Mouse (Mus musculus) CH12.LX (cell line): ENCODE measurements at regions not wholly inside any gene's neighbourhood (a gene's known extent, or its start where the extent isn't known, plus 50 kb on each side); places are given as distances from the start of the nearest gene placed in this dataset.

Source experiments
- DNase-seq: peaks from one replicate; pipeline ENCODE4 v3.0.0-alpha.2; 2013; ENCODE audit errors: extremely low read depth
- H3K27ac ChIP-seq: 2 replicates; pipeline ENCODE4 v1.5.1; 2012; ENCODE audit warnings: low read depth, mild to moderate bottlenecking, control low read depth, moderate library complexity; ENCODE audit not compliant: insufficient read depth
- H3K27me3 ChIP-seq: replicated peaks from 2 replicates; pipeline ENCODE3; 2012; ENCODE audit warnings: inconsistent platforms
- H3K36me3 ChIP-seq, 2 experiments: replicated peaks in 1 of 2; 2 replicates each; pipeline versions ENCODE3 to v1.6.1; 2012; ENCODE audit warnings: inconsistent platforms in 1 of 2, low read length in 1 of 2, mild to moderate bottlenecking in 1 of 2, mixed read lengths in 1 of 2, moderate library complexity in 1 of 2; ENCODE audit not compliant: control insufficient read depth in 1 of 2, insufficient read depth in 1 of 2
- H3K4me1 ChIP-seq, 2 experiments: 2 replicates each; pipeline ENCODE4 v1.6.1; 2012; ENCODE audit warnings: inconsistent platforms in 1 of 2, moderate library complexity in 1 of 2; ENCODE audit not compliant: insufficient read depth in 2 of 2, control insufficient read depth in 1 of 2
- H3K4me2 ChIP-seq: 2 replicates; pipeline ENCODE4 v1.6.1; 2012; ENCODE audit warnings: low read depth, mild to moderate bottlenecking, control low read depth; ENCODE audit not compliant: poor library complexity, insufficient read depth, severe bottlenecking
- H3K4me3 ChIP-seq, 3 experiments: fragments of 150-350 bp in 1 of 3; sonication (generic) in 1 of 3; replicated peaks in 1 of 3; 2 replicates each; pipeline versions ENCODE3 to v1.5.1; 2011 to 2012; ENCODE audit warnings: low read depth in 2 of 3, low read length in 2 of 3, mild to moderate bottlenecking in 2 of 3, moderate library complexity in 2 of 3, control low read depth in 1 of 3, improper control_type of control experiment in 1 of 3, inconsistent platforms in 1 of 3, mixed read lengths in 1 of 3; ENCODE audit not compliant: poor library complexity in 1 of 3
- H3K79me2 ChIP-seq: replicated peaks from 2 replicates; pipeline ENCODE4 v1.6.1; 2012; ENCODE audit warnings: mild to moderate bottlenecking, moderate library complexity; ENCODE audit not compliant: control insufficient read depth, poor library complexity, insufficient read depth, severe bottlenecking; ENCODE audit errors: extremely low read depth
- H3K9ac ChIP-seq: 2 replicates; pipeline ENCODE4 v1.6.1; 2012; ENCODE audit warnings: low read depth, mild to moderate bottlenecking, control low read depth, moderate library complexity; ENCODE audit not compliant: insufficient read depth
- H3K9me3 ChIP-seq: replicated peaks from 2 replicates; pipeline ENCODE3; 2012; ENCODE audit warnings: low read length, inconsistent platforms, mixed read lengths
- BHLHE40 ChIP-seq: IDR thresholded peaks from 2 replicates; pipeline ENCODE4 v1.6.1; 2011; ENCODE audit warnings: mild to moderate bottlenecking, low read depth, low read length, improper control_type of control experiment
- CHD1 ChIP-seq: IDR thresholded peaks from 2 replicates; pipeline ENCODE4 v1.6.1; 2012; ENCODE audit warnings: low read depth, low read length, improper control_type of control experiment, inconsistent platforms
- CHD2 ChIP-seq: IDR thresholded peaks from 2 replicates; pipeline ENCODE4 v1.6.1; 2011; ENCODE audit warnings: low read length, improper control_type of control experiment
- CTCF ChIP-seq, 2 experiments: IDR thresholded peaks in 1 of 2; conservative IDR thresholded peaks in 1 of 2; 2 replicates each; pipeline ENCODE4 v1.5.1; 2011 to 2012; ENCODE audit warnings: low read depth in 2 of 2, low read length in 2 of 2, improper control_type of control experiment in 1 of 2, inconsistent platforms in 1 of 2, mild to moderate bottlenecking in 1 of 2, moderate library complexity in 1 of 2
- ELF1 ChIP-seq: IDR thresholded peaks from 2 replicates; pipeline ENCODE4 v1.6.1; 2014; ENCODE audit warnings: low read depth, mild to moderate bottlenecking, inconsistent platforms, low read length, improper control_type of control experiment
- GABPA ChIP-seq: IDR thresholded peaks from 2 replicates; pipeline ENCODE4 v1.6.1; 2012; ENCODE audit warnings: low read depth, low read length, improper control_type of control experiment, inconsistent platforms; ENCODE audit not compliant: insufficient replicate concordance
- JUND ChIP-seq: conservative IDR thresholded peaks from 2 replicates; pipeline ENCODE4 v1.6.1; 2011; ENCODE audit warnings: low read depth, low read length, improper control_type of control experiment
- MEF2A ChIP-seq: IDR thresholded peaks from 2 replicates; pipeline ENCODE4 v1.6.1; 2014; ENCODE audit warnings: low read depth, mild to moderate bottlenecking, inconsistent platforms, low read length, improper control_type of control experiment, borderline replicate concordance
- MYC ChIP-seq: IDR thresholded peaks from 2 replicates; pipeline ENCODE4 v1.6.1; 2011; ENCODE audit warnings: low read depth, mild to moderate bottlenecking, improper control_type of control experiment, low read length
- NELFE ChIP-seq: IDR thresholded peaks from 2 replicates; pipeline ENCODE4 v1.6.1; 2011; ENCODE audit warnings: low read depth, low read length, improper control_type of control experiment
- PAX5 ChIP-seq: IDR thresholded peaks from 2 replicates; pipeline ENCODE4 v1.6.1; 2012; ENCODE audit warnings: low read length, inconsistent platforms, mixed read lengths
- POLR2AphosphoS2 ChIP-seq: IDR thresholded peaks from 2 replicates; pipeline ENCODE4 v1.6.1; 2011; ENCODE audit warnings: low read depth, low read length, improper control_type of control experiment
- RCOR1 ChIP-seq: conservative IDR thresholded peaks from 2 replicates; pipeline ENCODE4 v1.6.1; 2012; ENCODE audit warnings: low read depth, mild to moderate bottlenecking, inconsistent platforms, low read length, improper control_type of control experiment
- SMC3 ChIP-seq: IDR thresholded peaks from 2 replicates; pipeline ENCODE4 v1.6.1; 2011; ENCODE audit warnings: low read depth, low read length, improper control_type of control experiment
- TBP ChIP-seq: conservative IDR thresholded peaks from 2 replicates; pipeline ENCODE4 v1.6.1; 2011; ENCODE audit warnings: low read depth, low read length, improper control_type of control experiment
- USF2 ChIP-seq: conservative IDR thresholded peaks from 2 replicates; pipeline ENCODE4 v1.6.1; 2011; ENCODE audit warnings: low read depth, low read length, improper control_type of control experiment
- ZC3H11A ChIP-seq: IDR thresholded peaks from 2 replicates; pipeline ENCODE4 v1.6.1; 2012; ENCODE audit warnings: low read depth, mild to moderate bottlenecking, inconsistent platforms, low read length, improper control_type of control experiment
- ZMIZ1 ChIP-seq: IDR thresholded peaks from 2 replicates; pipeline ENCODE4 v1.6.1; 2012; ENCODE audit warnings: low read depth, mild to moderate bottlenecking, inconsistent platforms, low read length, improper control_type of control experiment
- ZNF384 ChIP-seq: IDR thresholded peaks from 2 replicates; pipeline ENCODE4 v1.6.1; 2012; ENCODE audit warnings: low read depth, low read length, improper control_type of control experiment, inconsistent platforms
- dilution Hi-C: fragments of 300-500 bp; cut with MboI; formaldehyde crosslinking; loops from 2 replicates; pipeline ENCODE4 v1.14.3; 2020; ENCODE audit warnings: low sequenced_read_pairs; ENCODE audit not compliant: extremely low pct_unique_long_range_greater_than_20kb, extremely low pct_ligation_motif_present
- in situ Hi-C: fragments of 300-500 bp; cut with MboI; formaldehyde crosslinking; loops from 3 replicates; pipeline ENCODE4 v1.14.3; 2019; ENCODE audit warnings: low sequenced_read_pairs, low pct_ligation_motif_present, low pct_unique_long_range_greater_than_20kb, mixed read lengths

DNA sequence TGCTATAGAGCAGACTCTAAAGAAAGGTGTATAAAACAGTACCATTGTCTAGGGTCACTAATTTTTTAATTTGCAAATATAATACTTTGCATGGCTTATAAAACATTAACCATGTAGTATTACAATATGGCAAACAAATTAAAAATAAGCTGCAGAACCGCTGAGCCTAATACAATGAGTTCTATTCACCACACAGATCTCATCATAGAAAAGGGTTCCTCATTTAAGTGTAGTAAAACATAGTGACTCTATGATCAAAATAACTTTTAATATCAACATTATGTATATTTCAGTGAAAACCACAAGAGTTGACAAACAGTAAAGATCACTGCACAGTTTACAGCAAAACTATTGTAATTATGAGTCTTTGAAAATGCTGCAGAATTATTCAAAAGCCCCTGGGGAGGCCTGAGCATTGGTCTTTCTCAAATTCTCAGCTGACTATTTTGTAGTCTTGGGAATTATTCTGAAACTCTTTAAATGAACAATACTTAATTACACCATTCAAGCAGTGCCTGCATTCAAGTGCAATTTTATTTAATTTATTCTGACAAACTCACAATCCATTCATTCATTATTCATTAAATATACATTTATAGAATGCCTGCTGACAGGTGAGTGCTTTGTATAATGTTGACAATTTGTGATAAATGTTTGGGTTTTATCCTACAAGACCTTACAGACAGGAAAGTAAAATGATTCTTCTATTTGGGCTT, 60.3 kb downstream of the Pcdh20 start:
- H3K27ac ChIP-seq = no peak overlapping the region
- TF ChIP-seq JUND (no peak), NELFE (no peak), ZNF384 (no peak), POLR2AphosphoS2 (no peak), BHLHE40 (no peak), CHD2 (no peak), ZC3H11A (no peak), RCOR1 (no peak), TBP (no peak), MEF2A (no peak), USF2 (no peak), GABPA (no peak), ELF1 (no peak), SMC3 (no peak)
- H3K4me3 ChIP-seq = no peak overlapping the region
- no peak overlapping the region for H3K9ac ChIP-seq
- no peaks in the 10 kb centered on the region for H3K4me1 ChIP-seq
- in situ Hi-C loops (no loop called here), dilution Hi-C loops (no loop called here)
- peaks cover 16% of the 10 kb centered on the region for H3K9me3 ChIP-seq
- no peaks in the 10 kb centered on the region for H3K36me3 ChIP-seq
- no peak overlapping the region for H3K4me2 ChIP-seq
- H3K79me2 ChIP-seq = no peaks in the 10 kb centered on the region
- no peaks in the 10 kb centered on the region for H3K27me3 ChIP-seq
- no peak for DNase-seq

- H3K36me3 ChIP-seq = no peaks in the 10 kb centered on the region
- peaks cover 30% of the 10 kb centered on the region for H3K9me3 ChIP-seq
- H3K27ac ChIP-seq = no peak overlapping the region
- dilution Hi-C loops = no loop called here
- H3K9ac ChIP-seq = no peak overlapping the region
- TF ChIP-seq POLR2AphosphoS2 = no peak
- no peak for TF ChIP-seq PAX5
- TF ChIP-seq CHD1 = no peak
- no peak for TF ChIP-seq CHD2
- no peak for TF ChIP-seq CTCF (conservative IDR thresholded peaks at IDR 0.05 in 1 of 2, IDR thresholded peaks at IDR 0.05 in 1 of 2; ENCODE audit: low read depth in 2 of 2, low read length in 2 of 2)
- TF ChIP-seq TBP = no peak
- no peak for TF ChIP-seq MYC
- no peak for TF ChIP-seq ZMIZ1
- no peak for TF ChIP-seq MEF2A
- no peak for TF ChIP-seq USF2
- TF ChIP-seq RCOR1 = no peak
- TF ChIP-seq, all 38 proteins: peak for 0
- Histone ChIP-seq H3K4me2 (no peak overlapping the region), H3K4me3 (no peak overlapping the region), H3K27me3 (no peaks in the 10 kb centered on the region), H3K79me2 (no peaks in the 10 kb centered on the region), H3K4me1 (no peaks in the 10 kb centered on the region)
- in situ Hi-C loops = no loop called here
- no peak for DNase-seq
Observed at GRCm38 (mm10) chr14:88399270-88399669, 71.9 kb downstream of the Pcdh20 start.
